Mouse (Mus musculus): ENCODE data around the gene Ppfia1.

Gene Ppfia1

GRCm38 (mm10) chr7:144480314-144480713 is 73.2 kb downstream of the Ppfia1 start:
- peak; percentile 62 for DNase-seq

GRCm38 (mm10) chr7:144479569-144479968 is 74.0 kb downstream of the Ppfia1 start:
- DNase-seq, result no peak

GRCm38 (mm10) chr7:144475741-144476140 is 77.8 kb downstream of the Ppfia1 start:
- DNase-seq, result peak; percentile 91

- peak; percentile 46 for DNase-seq
These were observed 80.0 kb downstream of the Ppfia1 start for GRCm38 (mm10) chr7:144473486-144473885.

GRCm38 (mm10) chr7:144471103-144471502 is 82.4 kb downstream of the Ppfia1 start:
- no peak for DNase-seq

- peak; percentile 94 for DNase-seq
These were observed 82.9 kb downstream of the Ppfia1 start, which contains the start of gene Cttn for GRCm38 (mm10) chr7:144470545-144471059. TSS of gene Cttn (minus strand) at chr7:144471009.

- DNase-seq, result no peak
These were observed 83.5 kb downstream of the Ppfia1 start for GRCm38 (mm10) chr7:144469908-144470544.

- DNase-seq, result peak; percentile 72
These were observed 84.3 kb downstream of the Ppfia1 start for GRCm38 (mm10) chr7:144469181-144469641.

- DNase-seq, result peak; percentile 43
These were observed 84.8 kb downstream of the Ppfia1 start for GRCm38 (mm10) chr7:144468741-144469140.

- DNase-seq, result no peak
These were observed 91.0 kb downstream of the Ppfia1 start for GRCm38 (mm10) chr7:144462577-144462976.

GRCm38 (mm10) chr7:144461246-144461902 is 92.2 kb downstream of the Ppfia1 start:
- no peak for DNase-seq

- DNase-seq, result no peak
These were observed 94.6 kb downstream of the Ppfia1 start for GRCm38 (mm10) chr7:144458881-144459280.

GRCm38 (mm10) chr7:144450661-144451060 is 102.9 kb downstream of the Ppfia1 start:
- no peak for DNase-seq

- DNase-seq, result peak; percentile 83
These were observed 103.6 kb downstream of the Ppfia1 start for GRCm38 (mm10) chr7:144449637-144450570.

GRCm38 (mm10) chr7:144448186-144448585 is 105.3 kb downstream of the Ppfia1 start:
- no peak for DNase-seq

GRCm38 (mm10) chr7:144447146-144447545 is 106.4 kb downstream of the Ppfia1 start:
- no peak for DNase-seq

GRCm38 (mm10) chr7:144444788-144445187 is 108.7 kb downstream of the Ppfia1 start:
- DNase-seq, result no peak

- no peak for DNase-seq
These were observed 111.6 kb downstream of the Ppfia1 start for GRCm38 (mm10) chr7:144441976-144442375.

GRCm38 (mm10) chr7:144441466-144441865 is 112.1 kb downstream of the Ppfia1 start:
- no peak for DNase-seq

GRCm38 (mm10) chr7:144438811-144439210 is 114.7 kb downstream of the Ppfia1 start:
- no peak for DNase-seq

- peak; percentile 25 for DNase-seq
These were observed 120.6 kb downstream of the Ppfia1 start for GRCm38 (mm10) chr7:144432920-144433319.

- no peak for DNase-seq
These were observed 126.1 kb downstream of the Ppfia1 start for GRCm38 (mm10) chr7:144427460-144427859.

All from kidney, adult 9 months (tissue).